Mouse (Mus musculus) limb, embryonic 15.5 days (tissue): ENCODE measurements at regions not wholly inside any gene's neighbourhood (a gene's known extent, or its start where the extent isn't known, plus 50 kb on each side); places are given as distances from the start of the nearest gene placed in this dataset.

ENCODE experiments used
- ATAC-seq: fragments of 200-750 bp; cut with Nextera tagmentation; 2 replicates; pipeline ENCODE4 v1.8.0; 2017; ENCODE audit warnings: low read depth, moderate TSS enrichment; ENCODE audit not compliant: insufficient number of reproducible peaks, low FRiP score, low TSS enrichment
- H3K27ac ChIP-seq: fragments of 300-500 bp; sonication (generic); 2 replicates; pipeline ENCODE4 v1.5.1; 2015; ENCODE audit warnings: moderate library complexity, mild to moderate bottlenecking, inconsistent platforms
- H3K27me3 ChIP-seq: fragments of 300-500 bp; sonication (generic); 2 replicates; pipeline ENCODE4 v1.6.1; 2015; ENCODE audit warnings: inconsistent platforms
- H3K36me3 ChIP-seq: fragments of 300-500 bp; sonication (generic); 2 replicates; pipeline ENCODE4 v1.6.1; 2015; ENCODE audit warnings: inconsistent platforms
- H3K4me1 ChIP-seq: fragments of 300-500 bp; sonication (generic); 2 replicates; pipeline ENCODE4 v1.6.1; 2015; ENCODE audit warnings: inconsistent platforms
- H3K4me2 ChIP-seq: fragments of 300-500 bp; sonication (generic); 2 replicates; pipeline ENCODE4 v1.6.1; 2015; ENCODE audit warnings: mild to moderate bottlenecking, inconsistent platforms
- H3K4me3 ChIP-seq: fragments of 300-500 bp; sonication (generic); 2 replicates; pipeline ENCODE4 v1.5.1; 2015; ENCODE audit warnings: mild to moderate bottlenecking, inconsistent platforms
- H3K9ac ChIP-seq: fragments of 300-500 bp; sonication (generic); 2 replicates; pipeline ENCODE4 v1.6.1; 2015; ENCODE audit warnings: inconsistent platforms
- H3K9me3 ChIP-seq: fragments of 300-500 bp; sonication (generic); 2 replicates; pipeline ENCODE4 v1.6.1; 2016; ENCODE audit warnings: inconsistent platforms
- WGBS: fragments of 180-500 bp; shearing (Covaris S2); methylation state at CpG from one replicate; pipeline ENCODE4 v1.1.7; 2015; 5-methylcytosine and 5-hydroxymethylcytosine counted together

- H3K9me3 ChIP-seq, result no peaks in the 10 kb centered on the region
- no peak for ATAC-seq
- 32% methylated on average over 9 of the region's 9 CpGs for WGBS
- H3K4me2 ChIP-seq, result no peak overlapping the region
- H3K36me3 ChIP-seq, result no peaks in the 10 kb centered on the region
- H3K27ac ChIP-seq, result no peak overlapping the region
- no peak overlapping the region for H3K9ac ChIP-seq
- no peaks in the 10 kb centered on the region for H3K27me3 ChIP-seq
- H3K4me1 ChIP-seq, result no peaks in the 10 kb centered on the region
- no peak overlapping the region for H3K4me3 ChIP-seq
Observed at GRCm38 (mm10) chr16:5829071-5829470, 56.1 kb upstream of the Rbfox1 start.

- Histone ChIP-seq H3K4me3 (no peak overlapping the region), H3K9ac (no peak overlapping the region), H3K4me1 (no peaks in the 10 kb centered on the region), H3K9me3 (no peaks in the 10 kb centered on the region), H3K27me3 (no peaks in the 10 kb centered on the region), H3K27ac (no peak overlapping the region), H3K4me2 (no peak overlapping the region), H3K36me3 (no peaks in the 10 kb centered on the region)
- 44% methylated on average over 1 of the region's 1 CpGs for WGBS
- no peak for ATAC-seq
Observed at GRCm38 (mm10) chr16:5823316-5823715, 61.8 kb upstream of the Rbfox1 start.

GRCm38 (mm10) chr16:5817166-5817565 is 68.0 kb upstream of the Rbfox1 start:
- Histone ChIP-seq H3K9me3 (no peaks in the 10 kb centered on the region), H3K4me2 (no peak overlapping the region), H3K27me3 (no peaks in the 10 kb centered on the region), H3K4me1 (no peaks in the 10 kb centered on the region), H3K36me3 (no peaks in the 10 kb centered on the region), H3K4me3 (no peak overlapping the region), H3K9ac (no peak overlapping the region), H3K27ac (no peak overlapping the region)
- no peak for ATAC-seq
- WGBS, result 33% methylated on average over 3 of the region's 3 CpGs

- H3K4me3 ChIP-seq, result no peak overlapping the region
- no peak for ATAC-seq
- no peak overlapping the region for H3K9ac ChIP-seq
- H3K36me3 ChIP-seq, result no peaks in the 10 kb centered on the region
- WGBS, result 80% methylated on average over 2 of the region's 2 CpGs
- H3K4me1 ChIP-seq, result no peaks in the 10 kb centered on the region
- H3K27ac ChIP-seq, result no peak overlapping the region
- H3K4me2 ChIP-seq, result no peak overlapping the region
- no peaks in the 10 kb centered on the region for H3K9me3 ChIP-seq
- no peaks in the 10 kb centered on the region for H3K27me3 ChIP-seq
Observed at GRCm38 (mm10) chr16:5812245-5812820, 72.8 kb upstream of the Rbfox1 start.

- H3K9ac ChIP-seq, result no peak overlapping the region
- H3K27ac ChIP-seq, result no peak overlapping the region
- H3K9me3 ChIP-seq, result no peaks in the 10 kb centered on the region
- H3K4me2 ChIP-seq, result no peak overlapping the region
- H3K36me3 ChIP-seq, result no peaks in the 10 kb centered on the region
- WGBS, result 54% methylated on average over 2 of the region's 2 CpGs
- ATAC-seq, result no peak
- H3K27me3 ChIP-seq, result no peaks in the 10 kb centered on the region
- no peak overlapping the region for H3K4me3 ChIP-seq
- no peaks in the 10 kb centered on the region for H3K4me1 ChIP-seq
Observed at GRCm38 (mm10) chr16:5811654-5811992, 73.5 kb upstream of the Rbfox1 start.

GRCm38 (mm10) chr16:5810986-5811653 is 74.0 kb upstream of the Rbfox1 start:
- no peaks in the 10 kb centered on the region for H3K4me1 ChIP-seq
- H3K27me3 ChIP-seq, result no peaks in the 10 kb centered on the region
- H3K9me3 ChIP-seq, result no peaks in the 10 kb centered on the region
- H3K27ac ChIP-seq, result no peak overlapping the region
- no peak overlapping the region for H3K4me2 ChIP-seq
- no peaks in the 10 kb centered on the region for H3K36me3 ChIP-seq
- no peak overlapping the region for H3K4me3 ChIP-seq
- WGBS, result 52% methylated on average over 10 of the region's 10 CpGs
- ATAC-seq, result no peak
- no peak overlapping the region for H3K9ac ChIP-seq

- Histone ChIP-seq H3K27me3 (no peaks in the 10 kb centered on the region), H3K4me1 (no peaks in the 10 kb centered on the region), H3K4me2 (no peak overlapping the region), H3K9ac (no peak overlapping the region), H3K4me3 (no peak overlapping the region), H3K27ac (no peak overlapping the region), H3K36me3 (no peaks in the 10 kb centered on the region), H3K9me3 (no peaks in the 10 kb centered on the region)
- no peak for ATAC-seq
- 65% methylated on average over 7 of the region's 7 CpGs for WGBS
Observed at GRCm38 (mm10) chr16:5798188-5798587, 87.0 kb upstream of the Rbfox1 start.

GRCm38 (mm10) chr16:5792216-5792615 is 92.9 kb upstream of the Rbfox1 start:
- no peak overlapping the region for H3K4me3 ChIP-seq
- H3K4me1 ChIP-seq, result no peaks in the 10 kb centered on the region
- H3K4me2 ChIP-seq, result no peak overlapping the region
- no peak for ATAC-seq
- no peak overlapping the region for H3K27ac ChIP-seq
- no peak overlapping the region for H3K9ac ChIP-seq
- WGBS, result 59% methylated on average over 1 of the region's 1 CpGs
- no peaks in the 10 kb centered on the region for H3K36me3 ChIP-seq
- H3K9me3 ChIP-seq, result no peaks in the 10 kb centered on the region
- H3K27me3 ChIP-seq, result no peaks in the 10 kb centered on the region

GRCm38 (mm10) chr16:5790161-5790560 is 95.0 kb upstream of the Rbfox1 start:
- Histone ChIP-seq H3K36me3 (no peaks in the 10 kb centered on the region), H3K27ac (no peak overlapping the region)

GRCm38 (mm10) chr16:5787206-5787605 is 97.9 kb upstream of the Rbfox1 start:
- no peak overlapping the region for H3K4me2 ChIP-seq
- H3K4me3 ChIP-seq, result no peak overlapping the region
- no peaks in the 10 kb centered on the region for H3K27me3 ChIP-seq
- H3K9me3 ChIP-seq, result no peaks in the 10 kb centered on the region
- no peak overlapping the region for H3K9ac ChIP-seq
- no peak overlapping the region for H3K27ac ChIP-seq
- ATAC-seq, result no peak
- H3K36me3 ChIP-seq, result no peaks in the 10 kb centered on the region
- no peaks in the 10 kb centered on the region for H3K4me1 ChIP-seq

More at GRCm38 (mm10) chr16:5790161-5790560, 95.0 kb upstream of the Rbfox1 start:
- WGBS, result 90% methylated on average over 3 of the region's 3 CpGs
- no peaks in the 10 kb centered on the region for H3K27me3 ChIP-seq
- no peak for ATAC-seq
- H3K9ac ChIP-seq, result no peak overlapping the region
- no peak overlapping the region for H3K4me3 ChIP-seq
- H3K4me2 ChIP-seq, result no peak overlapping the region
- no peaks in the 10 kb centered on the region for H3K4me1 ChIP-seq
- no peaks in the 10 kb centered on the region for H3K9me3 ChIP-seq

GRCm38 (mm10) chr16:5766771-5767421 is 118.3 kb upstream of the Rbfox1 start:
- no peak overlapping the region for H3K27ac ChIP-seq
- ATAC-seq, result no peak
- no peaks in the 10 kb centered on the region for H3K36me3 ChIP-seq
- no peaks in the 10 kb centered on the region for H3K9me3 ChIP-seq
- no peak overlapping the region for H3K9ac ChIP-seq
- no peaks in the 10 kb centered on the region for H3K27me3 ChIP-seq
- no peaks in the 10 kb centered on the region for H3K4me1 ChIP-seq
- H3K4me2 ChIP-seq, result no peak overlapping the region
- 79% methylated on average over 19 of the region's 19 CpGs for WGBS
- no peak overlapping the region for H3K4me3 ChIP-seq

- no peak overlapping the region for H3K9ac ChIP-seq
- H3K27me3 ChIP-seq, result no peaks in the 10 kb centered on the region
- WGBS, result 29% methylated on average over 4 of the region's 4 CpGs
- no peak overlapping the region for H3K4me2 ChIP-seq
- no peaks in the 10 kb centered on the region for H3K9me3 ChIP-seq
- H3K4me3 ChIP-seq, result no peak overlapping the region
- H3K4me1 ChIP-seq, result no peaks in the 10 kb centered on the region
- no peak overlapping the region for H3K27ac ChIP-seq
- H3K36me3 ChIP-seq, result no peaks in the 10 kb centered on the region
- no peak for ATAC-seq
Observed at GRCm38 (mm10) chr16:5765143-5765542, 120.0 kb upstream of the Rbfox1 start.
